Mouse (Mus musculus) induced T-regulatory cell, adult 2 months (primary cell): Measurements from ENCODE around the gene Adk.

ENCODE experiments used
- DNase-seq: peaks from one replicate; pipeline ENCODE4 v3.0.0-alpha.2; 2012; ENCODE audit warnings: low read depth

Adk gene

DNA sequence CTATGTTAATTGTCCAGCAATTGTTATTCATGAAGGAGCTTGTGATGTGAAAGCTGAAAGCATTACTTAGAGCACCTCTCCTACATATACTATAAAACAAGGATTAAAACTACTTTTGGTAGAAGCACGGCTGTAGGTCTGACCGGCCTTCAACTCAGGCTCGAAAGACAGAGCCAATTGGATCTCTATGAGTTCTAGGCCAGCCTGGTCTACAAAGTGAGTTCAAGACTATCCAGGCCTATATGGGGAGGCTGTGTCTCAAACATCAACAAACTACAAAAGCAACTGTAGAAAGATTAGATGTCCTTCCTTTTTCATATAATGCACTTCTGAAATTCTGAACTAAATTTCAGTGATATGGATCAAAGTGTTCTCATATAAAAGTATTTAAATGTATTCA is 113.7 kb downstream of the Adk start:
- DNase-seq = no peak

GRCm38 (mm10) chr14:21173973-21174745 is 121.8 kb downstream of the Adk start:
- DNase-seq = peak; percentile 26

DNA sequence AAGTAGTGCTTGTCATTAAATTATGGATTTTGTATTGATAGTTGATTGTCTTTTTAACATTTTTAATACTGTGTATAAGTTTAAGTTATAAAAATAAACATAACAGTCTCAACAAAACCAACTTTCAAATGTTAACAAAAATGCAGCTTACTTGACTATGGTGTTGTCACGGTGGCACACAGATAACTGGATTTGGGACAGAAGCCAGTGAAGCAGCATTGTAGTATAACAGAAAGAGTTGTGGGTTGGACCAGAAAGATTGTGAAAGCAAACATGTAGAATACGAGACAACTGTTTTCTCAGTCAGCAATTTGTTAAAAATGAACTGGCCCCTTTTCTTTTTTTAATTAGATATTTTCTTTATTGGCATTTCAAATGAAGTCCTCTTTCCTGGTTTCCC is 122.4 kb downstream of the Adk start:
- DNase-seq = no peak

- no peak for DNase-seq
Measured at GRCm38 (mm10) chr14:21177781-21178180, 125.4 kb downstream of the Adk start.

- no peak for DNase-seq
Measured at GRCm38 (mm10) chr14:21178356-21178755, 126.0 kb downstream of the Adk start.

DNA sequence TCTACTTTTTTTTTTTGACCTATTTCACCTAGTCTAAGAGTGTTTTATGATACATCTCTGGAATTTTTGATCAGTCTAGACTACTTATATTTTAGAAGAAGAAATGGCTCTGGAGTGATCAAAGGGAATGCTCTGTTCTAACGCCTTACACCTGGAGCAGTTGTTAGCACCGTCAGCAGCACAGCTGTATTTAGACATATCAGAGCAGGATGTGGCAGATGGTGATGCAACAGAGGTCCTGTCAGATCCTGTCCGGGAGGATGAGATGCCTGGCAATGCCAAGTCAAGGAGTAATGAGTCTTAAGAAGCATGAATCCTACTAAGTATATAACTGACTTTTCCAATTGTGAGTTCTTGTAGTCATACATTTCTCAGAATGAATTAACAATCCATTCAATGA is 128.7 kb downstream of the Adk start:
- DNase-seq = no peak

- DNase-seq = no peak
Measured at GRCm38 (mm10) chr14:21191966-21192365, 139.6 kb downstream of the Adk start.

- DNase-seq = no peak
Measured at GRCm38 (mm10) chr14:21192749-21193148, 140.4 kb downstream of the Adk start.

GRCm38 (mm10) chr14:21194336-21194735 is 142.0 kb downstream of the Adk start:
- DNase-seq = no peak

DNA sequence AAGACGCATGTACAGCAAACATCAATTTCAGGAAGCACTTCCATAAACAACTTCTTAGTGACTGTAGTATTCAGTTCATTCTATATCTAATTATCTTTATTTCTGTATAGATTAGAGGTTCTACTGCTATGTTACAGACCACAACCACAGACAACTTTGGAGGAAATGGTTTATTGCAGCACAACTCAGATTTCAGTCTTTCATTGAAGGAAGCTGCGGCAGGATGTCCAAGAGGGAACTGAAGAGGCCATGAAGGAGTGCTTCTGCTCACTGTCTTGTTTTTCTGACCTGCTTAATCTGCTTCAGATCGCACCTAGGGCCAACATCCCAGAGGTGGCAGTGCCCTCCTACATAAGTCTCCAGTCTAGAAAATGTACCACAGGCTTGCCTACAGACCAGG is 148.5 kb downstream of the Adk start:
- no peak for DNase-seq

DNA sequence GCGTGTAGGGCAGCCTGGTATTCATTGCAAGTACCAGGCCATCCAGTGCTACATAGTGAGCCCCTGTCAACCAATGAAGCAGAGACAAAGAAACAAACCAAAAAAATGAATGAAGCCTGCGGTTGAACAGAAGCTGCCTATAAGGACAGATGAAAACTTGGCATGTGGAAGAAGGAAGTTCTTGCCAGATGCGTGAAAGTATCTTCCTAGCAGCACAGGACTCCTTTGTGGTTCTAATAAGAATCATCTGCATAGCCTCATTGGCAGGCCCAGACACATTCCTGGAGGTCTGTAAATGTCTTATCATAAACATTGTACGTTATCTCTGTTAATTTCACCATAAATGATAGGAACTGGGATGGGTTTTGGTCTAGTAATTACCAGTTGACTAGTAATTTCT is 154.1 kb downstream of the Adk start:
- no peak for DNase-seq

DNA sequence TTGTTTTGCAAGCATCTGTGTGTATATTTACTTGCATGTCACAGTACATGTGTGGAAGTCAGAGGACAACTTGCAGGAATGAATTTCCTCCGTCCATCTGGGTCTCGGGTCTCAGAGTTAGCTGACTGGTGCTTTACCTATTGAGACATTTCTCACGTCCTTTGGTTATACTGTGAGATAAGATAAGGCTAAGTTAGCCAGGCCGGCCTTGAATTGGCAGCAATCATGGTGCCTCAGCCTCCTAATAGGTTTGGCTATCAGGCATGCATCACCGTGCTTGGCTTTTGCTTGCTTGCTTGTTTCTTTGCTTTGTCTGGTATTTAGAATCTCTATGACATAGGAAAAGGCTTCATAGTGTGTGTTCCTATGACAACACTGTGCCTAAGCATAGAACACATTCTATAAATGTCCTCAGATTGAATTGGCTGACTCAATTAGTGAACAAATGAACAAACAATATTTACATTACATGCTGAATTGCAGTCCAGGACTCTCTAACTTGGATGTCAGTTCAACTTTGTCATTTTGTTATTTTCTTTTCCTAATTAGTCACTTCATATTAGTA is 169.3 kb downstream of the Adk start:
- DNase-seq = no peak

DNA sequence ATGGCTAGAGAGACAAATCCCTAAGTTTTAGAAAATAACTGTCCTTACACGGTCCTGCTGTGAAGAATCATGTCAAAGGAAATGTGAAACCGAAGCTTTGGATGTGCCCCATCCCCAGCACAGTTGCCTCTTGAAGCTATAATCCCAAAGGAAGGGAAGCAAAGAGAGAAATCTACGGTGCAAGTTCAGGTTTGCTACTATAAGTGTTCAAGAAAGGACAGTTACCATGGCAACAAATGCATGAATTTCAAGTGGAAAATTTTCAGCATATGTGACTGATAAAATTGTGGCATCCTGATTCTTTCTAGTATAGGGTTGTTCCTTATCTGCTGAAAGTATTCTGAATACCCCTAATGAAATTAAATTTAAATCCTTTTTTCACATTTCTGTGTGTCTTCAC is 169.8 kb downstream of the Adk start:
- DNase-seq = no peak

DNA sequence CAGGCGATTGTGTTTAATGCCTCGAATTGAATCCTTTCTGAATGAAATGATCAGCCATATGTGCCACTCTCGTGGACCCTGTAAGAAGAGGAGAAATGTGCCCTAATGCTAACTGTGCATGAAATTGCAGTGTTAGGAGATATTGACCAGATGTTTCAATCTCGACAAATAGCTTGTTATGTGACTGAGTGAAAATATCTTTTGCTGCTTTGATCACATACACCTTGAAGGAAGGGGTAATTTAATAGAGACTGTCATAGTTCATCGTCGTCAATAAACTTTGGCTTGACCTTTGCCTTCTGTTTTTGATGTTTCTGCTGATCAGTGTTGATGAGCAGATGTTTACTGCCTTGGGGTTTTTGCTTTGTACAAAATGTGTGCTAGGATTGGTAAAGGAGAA is 171.1 kb downstream of the Adk start:
- no peak for DNase-seq

- DNase-seq = no peak
Measured at GRCm38 (mm10) chr14:21223971-21224635, 171.7 kb downstream of the Adk start.

DNA sequence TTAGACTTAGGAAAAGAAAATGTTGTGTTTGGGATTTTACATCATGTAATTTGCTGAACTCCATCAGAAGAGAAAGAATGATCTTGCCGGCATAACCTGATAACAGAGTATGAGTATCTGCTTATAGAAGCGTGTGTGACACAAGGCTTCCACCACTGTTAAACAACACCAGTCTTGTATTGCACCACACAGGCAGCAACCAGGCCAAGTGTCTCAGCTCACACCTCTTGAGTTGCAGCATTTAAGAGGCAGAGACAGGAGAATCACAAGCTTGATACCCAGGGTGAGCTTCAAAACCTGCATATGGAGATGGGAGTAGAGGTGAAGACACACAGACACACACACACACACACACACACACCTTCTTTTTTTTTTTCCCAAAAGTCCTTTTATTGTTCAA is 184.7 kb downstream of the Adk start:
- DNase-seq = no peak

- DNase-seq = no peak
Measured at GRCm38 (mm10) chr14:21241105-21241504, 188.7 kb downstream of the Adk start.

GRCm38 (mm10) chr14:21251386-21251785 is 199.0 kb downstream of the Adk start:
- DNase-seq = no peak

DNA sequence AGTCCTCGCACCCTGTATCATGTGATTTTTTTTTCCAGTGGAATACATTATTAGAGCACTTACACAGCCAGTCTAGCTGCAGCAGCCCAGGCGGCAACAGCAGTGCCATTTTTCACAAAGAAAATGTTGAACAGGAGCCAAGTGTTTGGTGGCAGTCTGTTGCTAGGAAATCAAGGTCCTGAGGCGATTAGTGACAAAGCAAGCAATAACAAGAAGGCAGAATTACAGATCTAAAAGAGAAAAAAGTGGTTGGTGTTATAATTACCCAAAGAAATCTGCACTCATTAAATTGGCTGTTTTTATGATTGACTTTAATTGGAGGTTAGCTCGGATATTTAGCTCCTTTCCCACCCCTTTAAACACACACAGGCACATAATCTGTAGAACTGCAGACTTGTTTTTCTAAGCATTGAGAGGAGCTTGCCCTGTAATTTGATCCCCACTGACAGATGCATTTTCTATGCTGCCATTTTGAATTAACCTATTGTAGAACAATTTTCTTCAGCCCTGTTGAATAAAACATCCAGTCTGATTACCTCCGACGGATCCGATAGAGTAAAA is 200.0 kb downstream of the Adk start:
- DNase-seq = no peak

- no peak for DNase-seq
Measured at GRCm38 (mm10) chr14:21253321-21253992, 201.1 kb downstream of the Adk start.

DNA sequence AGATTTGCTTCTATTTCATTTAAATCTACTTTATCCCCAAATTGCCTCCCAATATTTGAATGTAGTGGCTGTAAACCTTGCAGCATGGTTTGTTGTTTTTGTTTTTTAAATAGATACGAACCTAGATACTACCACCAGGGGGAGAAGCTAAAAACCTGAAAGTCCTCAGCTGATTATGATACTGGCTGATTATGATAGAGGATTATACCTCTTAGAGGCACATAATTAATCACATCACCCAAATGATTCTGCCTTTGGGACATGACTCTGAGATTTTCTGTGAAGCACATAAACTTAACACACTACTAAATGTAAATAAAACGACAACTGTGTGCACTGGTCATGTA is 201.6 kb downstream of the Adk start:
- DNase-seq = peak; percentile 30

GRCm38 (mm10) chr14:21268229-21268628 is 215.9 kb downstream of the Adk start:
- no peak for DNase-seq

GRCm38 (mm10) chr14:21271472-21271871 is 219.1 kb downstream of the Adk start:
- no peak for DNase-seq
